Mouse (Mus musculus): ENCODE measurements around the gene Nrtn. TPM values are rescaled to one million over a fixed set of nuclear protein-coding genes. Genes with fewer than 3 reads are reported as not detected.

Gene Nrtn
- polyA plus RNA-seq, 1 experiment, result 0.78 TPM

GRCm38 (mm10) chr17:56728117-56728516 is 29.2 kb downstream of the Nrtn start:
- Histone ChIP-seq H3K27me3 (ENCODE audit: control insufficient read depth, insufficient read depth, insufficient read length) (peaks cover 31% of the 10 kb centered on the region), H3K79me2 (ENCODE audit: control insufficient read depth, insufficient read depth) (no peaks in the 10 kb centered on the region), H3K36me3 (ENCODE audit: control insufficient read depth, insufficient read depth) (no peaks in the 10 kb centered on the region), H3K4me2 (ENCODE audit: low read depth) (no peak overlapping the region), H3ac (ENCODE audit: control insufficient read depth, insufficient read length) (no peak overlapping the region), H3K4me3 (no peak overlapping the region)
- no peak for TF ChIP-seq REST (IDR thresholded peaks at IDR 0.05; ENCODE audit: insufficient read depth, insufficient read length)
- TF ChIP-seq CEBPB (IDR thresholded peaks at IDR 0.05; ENCODE audit: insufficient read depth, poor library complexity, severe bottlenecking), result no peak
- no peak for TF ChIP-seq TCF12 (IDR thresholded peaks at IDR 0.05; ENCODE audit: insufficient read depth, poor library complexity, severe bottlenecking)
- TF ChIP-seq TCF3 (IDR thresholded peaks at IDR 0.05; ENCODE audit: insufficient read length, low read depth), result no peak
- no peak for TF ChIP-seq POLR2AphosphoS2 (IDR thresholded peaks at IDR 0.05; ENCODE audit: insufficient read length, low read depth)
- TF ChIP-seq MYOG (IDR thresholded peaks at IDR 0.05; ENCODE audit: control insufficient read depth in 1 of 3, insufficient read depth in 1 of 3, insufficient read length in 2 of 3, low read depth in 2 of 3), result no peak
- no peak for TF ChIP-seq USF1 (IDR thresholded peaks at IDR 0.05; ENCODE audit: low read depth)
- TF ChIP-seq SRF (IDR thresholded peaks at IDR 0.05; ENCODE audit: control insufficient read depth, insufficient read length, low read depth), result no peak
- no peak for TF ChIP-seq E2F4 (IDR thresholded peaks at IDR 0.05; ENCODE audit: insufficient read depth)
- no peak for TF ChIP-seq MYOD1 (IDR thresholded peaks at IDR 0.05; ENCODE audit: control insufficient read depth in 1 of 3, insufficient read length in 2 of 3, low read depth in 2 of 3)
- TF ChIP-seq POLR2A (IDR thresholded peaks at IDR 0.05; ENCODE audit: insufficient read length, low read depth), result no peak
- no peak for TF ChIP-seq MAX (IDR thresholded peaks at IDR 0.05; ENCODE audit: low read depth)

DNA sequence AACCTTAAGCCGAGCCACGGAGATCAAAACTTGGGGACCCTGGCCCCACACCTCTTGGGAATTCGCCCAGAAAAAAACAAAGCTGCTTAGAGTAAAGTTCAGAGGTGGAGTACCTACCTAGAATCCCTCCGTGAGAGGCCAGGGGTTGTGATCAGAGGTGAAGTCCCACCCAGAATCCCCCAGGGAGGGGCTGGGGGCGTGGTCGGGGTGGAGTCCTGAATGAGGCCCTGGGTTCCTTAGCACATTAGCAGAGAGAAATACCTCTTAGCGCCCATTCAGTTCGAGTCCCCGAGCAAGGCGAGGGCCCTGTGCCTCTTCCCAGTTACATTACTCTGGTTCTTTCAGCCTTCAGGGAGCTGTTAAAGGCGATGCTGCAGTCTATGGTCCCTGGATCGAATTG is 29.7 kb downstream of the Nrtn start:
- no peak overlapping the region for H3K4me2 ChIP-seq (ENCODE audit: low read depth)
- peaks cover 29% of the 10 kb centered on the region for H3K27me3 ChIP-seq (ENCODE audit: control insufficient read depth, insufficient read depth, insufficient read length)
- H3ac ChIP-seq (ENCODE audit: control insufficient read depth, insufficient read length), result no peak overlapping the region
- TF ChIP-seq TCF12 (IDR thresholded peaks at IDR 0.05; ENCODE audit: insufficient read depth, poor library complexity, severe bottlenecking) (no peak), CEBPB (IDR thresholded peaks at IDR 0.05; ENCODE audit: insufficient read depth, poor library complexity, severe bottlenecking) (no peak), MAX (IDR thresholded peaks at IDR 0.05; ENCODE audit: low read depth) (no peak), MYOG (IDR thresholded peaks at IDR 0.05; ENCODE audit: control insufficient read depth in 1 of 3, insufficient read depth in 1 of 3, insufficient read length in 2 of 3, low read depth in 2 of 3) (no peak), MYOD1 (IDR thresholded peaks at IDR 0.05; ENCODE audit: control insufficient read depth in 1 of 3, insufficient read length in 2 of 3, low read depth in 2 of 3) (no peak), USF1 (IDR thresholded peaks at IDR 0.05; ENCODE audit: low read depth) (no peak), REST (IDR thresholded peaks at IDR 0.05; ENCODE audit: insufficient read depth, insufficient read length) (no peak), E2F4 (IDR thresholded peaks at IDR 0.05; ENCODE audit: insufficient read depth) (no peak), POLR2AphosphoS2 (IDR thresholded peaks at IDR 0.05; ENCODE audit: insufficient read length, low read depth) (no peak)
- no peaks in the 10 kb centered on the region for H3K36me3 ChIP-seq (ENCODE audit: control insufficient read depth, insufficient read depth)
- no peak overlapping the region for H3K4me3 ChIP-seq
- H3K79me2 ChIP-seq (ENCODE audit: control insufficient read depth, insufficient read depth), result no peaks in the 10 kb centered on the region

- no peaks in the 10 kb centered on the region for H3K79me2 ChIP-seq (ENCODE audit: control insufficient read depth, insufficient read depth)
- H3K27me3 ChIP-seq (ENCODE audit: control insufficient read depth, insufficient read depth, insufficient read length), result peaks cover 28% of the 10 kb centered on the region
- no peak overlapping the region for H3K4me2 ChIP-seq (ENCODE audit: low read depth)
- no peak overlapping the region for H3ac ChIP-seq (ENCODE audit: control insufficient read depth, insufficient read length)
- no peaks in the 10 kb centered on the region for H3K36me3 ChIP-seq (ENCODE audit: control insufficient read depth, insufficient read depth)
- no peak overlapping the region for H3K4me3 ChIP-seq
- TF ChIP-seq E2F4 (IDR thresholded peaks at IDR 0.05; ENCODE audit: insufficient read depth) (no peak), SRF (IDR thresholded peaks at IDR 0.05; ENCODE audit: control insufficient read depth, insufficient read length, low read depth) (no peak), MAX (IDR thresholded peaks at IDR 0.05; ENCODE audit: low read depth) (no peak), REST (IDR thresholded peaks at IDR 0.05; ENCODE audit: insufficient read depth, insufficient read length) (no peak), TCF3 (IDR thresholded peaks at IDR 0.05; ENCODE audit: insufficient read length, low read depth) (no peak), MYOD1 (IDR thresholded peaks at IDR 0.05; ENCODE audit: control insufficient read depth in 1 of 3, insufficient read length in 2 of 3, low read depth in 2 of 3) (no peak), POLR2A (IDR thresholded peaks at IDR 0.05; ENCODE audit: insufficient read length, low read depth) (no peak), MYOG (IDR thresholded peaks at IDR 0.05; ENCODE audit: control insufficient read depth in 1 of 3, insufficient read depth in 1 of 3, insufficient read length in 2 of 3, low read depth in 2 of 3) (no peak), TCF12 (IDR thresholded peaks at IDR 0.05; ENCODE audit: insufficient read depth, poor library complexity, severe bottlenecking) (no peak), USF1 (IDR thresholded peaks at IDR 0.05; ENCODE audit: low read depth) (no peak), POLR2AphosphoS2 (IDR thresholded peaks at IDR 0.05; ENCODE audit: insufficient read length, low read depth) (no peak), CEBPB (IDR thresholded peaks at IDR 0.05; ENCODE audit: insufficient read depth, poor library complexity, severe bottlenecking) (no peak)
These were observed 30.2 kb downstream of the Nrtn start for GRCm38 (mm10) chr17:56727029-56727649.

- Histone ChIP-seq H3K4me2 (ENCODE audit: low read depth) (no peak overlapping the region), H3K79me2 (ENCODE audit: control insufficient read depth, insufficient read depth) (peaks cover 13% of the 10 kb centered on the region), H3K36me3 (ENCODE audit: control insufficient read depth, insufficient read depth) (no peaks in the 10 kb centered on the region), H3ac (ENCODE audit: control insufficient read depth, insufficient read length) (no peak overlapping the region), H3K27me3 (ENCODE audit: control insufficient read depth, insufficient read depth, insufficient read length) (peaks cover under 1% of the 10 kb centered on the region), H3K4me3 (no peak overlapping the region)
- TF ChIP-seq REST (IDR thresholded peaks at IDR 0.05; ENCODE audit: insufficient read depth, insufficient read length) (no peak), CEBPB (IDR thresholded peaks at IDR 0.05; ENCODE audit: insufficient read depth, poor library complexity, severe bottlenecking) (no peak), TCF3 (IDR thresholded peaks at IDR 0.05; ENCODE audit: insufficient read length, low read depth) (no peak), TCF12 (IDR thresholded peaks at IDR 0.05; ENCODE audit: insufficient read depth, poor library complexity, severe bottlenecking) (no peak)
These were observed 33.7 kb downstream of the Nrtn start for GRCm38 (mm10) chr17:56723419-56724161.
